Mouse (Mus musculus): ENCODE data around the gene Dram1. TPM values are rescaled to one million over a fixed set of nuclear protein-coding genes. Genes with fewer than 3 reads are reported as not detected.

Dram1 gene
- total RNA-seq, 2 experiments from 2014 or later = 1.0 to 1.7 TPM

DNA sequence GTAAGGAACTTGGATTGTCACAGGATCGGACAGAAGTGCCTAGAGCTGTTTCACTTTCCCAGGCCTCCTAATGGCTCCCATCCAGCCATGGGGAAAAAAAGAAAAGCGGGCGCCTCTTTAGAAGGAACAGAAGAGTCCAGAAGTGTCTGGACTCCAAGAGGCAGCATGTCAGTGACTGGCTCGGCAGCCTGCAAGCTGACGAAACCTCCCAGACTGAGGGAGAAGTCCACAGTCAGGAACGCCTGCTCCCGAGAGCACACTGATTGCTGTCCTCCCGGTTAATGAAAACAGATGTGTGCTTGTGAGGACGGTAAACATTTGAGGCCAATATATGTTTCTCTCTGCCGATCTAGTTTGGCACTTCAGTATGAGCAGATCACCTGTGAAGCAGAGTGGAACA, 81.9 kb downstream of the Dram1 start:
- TF ChIP-seq CTCF (IDR thresholded peaks at IDR 0.05) = no peak
- intact Hi-C loops (cut with DNase I) = no loop called here
- peak; percentile 67 for DNase-seq
- H3K27ac ChIP-seq = peak overlapping the region; percentile 67
- no peak overlapping the region for H3K4me3 ChIP-seq

DNA sequence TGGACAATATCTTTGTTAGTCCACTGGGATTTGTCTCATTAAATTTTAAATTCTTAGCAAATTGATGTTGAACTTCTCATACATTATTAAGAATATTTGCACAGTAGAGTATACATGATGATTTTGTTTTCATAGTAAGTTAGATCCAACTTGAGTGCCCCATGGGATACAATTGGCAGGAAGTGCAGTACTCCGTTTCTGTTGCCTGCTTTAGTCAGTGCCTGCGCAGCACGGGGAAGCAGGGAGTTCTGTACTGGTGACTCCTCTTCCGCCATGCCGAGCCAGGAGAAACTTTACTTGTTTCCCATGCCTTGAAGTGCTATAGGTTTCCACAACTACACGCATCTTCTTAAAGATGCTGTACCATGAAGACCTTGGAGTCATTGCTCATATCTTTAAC, 83.8 kb downstream of the Dram1 start:
- no peak for TF ChIP-seq CTCF (IDR thresholded peaks at IDR 0.05)
- intact Hi-C loops (cut with DNase I) = no loop called here

DNA sequence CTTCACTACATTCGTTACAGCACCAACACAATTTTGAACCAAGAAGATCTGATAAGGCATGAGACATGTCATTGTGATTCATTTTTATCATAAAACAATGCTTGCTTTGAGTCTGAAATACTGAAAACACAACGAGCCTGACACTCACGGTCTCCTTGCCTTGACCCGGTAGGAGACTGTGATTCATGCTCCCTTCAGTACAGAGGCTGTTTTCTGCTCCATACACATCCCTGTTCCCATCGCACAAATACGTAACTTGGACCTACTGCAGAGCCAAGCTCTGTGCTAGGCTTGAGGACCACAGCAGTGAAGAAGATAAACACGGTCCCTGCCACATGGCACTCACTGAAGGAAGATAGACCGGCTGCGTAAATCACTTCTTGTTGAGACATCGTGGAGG, 90.8 kb downstream of the Dram1 start:
- Histone ChIP-seq H3K27ac (no peak overlapping the region), H3K4me3 (no peak overlapping the region)
- no peak for TF ChIP-seq CTCF (IDR thresholded peaks at IDR 0.05)
- no peak for DNase-seq
- intact Hi-C loops (cut with DNase I) = no loop called here

More for the DNA sequence above, 83.8 kb downstream of the Dram1 start:
- Histone ChIP-seq H3K27ac (peak overlapping the region; percentile 16; the same call in 1 of the 2 replicates), H3K4me3 (no peak overlapping the region)
- DNase-seq = peak; percentile 69

DNA sequence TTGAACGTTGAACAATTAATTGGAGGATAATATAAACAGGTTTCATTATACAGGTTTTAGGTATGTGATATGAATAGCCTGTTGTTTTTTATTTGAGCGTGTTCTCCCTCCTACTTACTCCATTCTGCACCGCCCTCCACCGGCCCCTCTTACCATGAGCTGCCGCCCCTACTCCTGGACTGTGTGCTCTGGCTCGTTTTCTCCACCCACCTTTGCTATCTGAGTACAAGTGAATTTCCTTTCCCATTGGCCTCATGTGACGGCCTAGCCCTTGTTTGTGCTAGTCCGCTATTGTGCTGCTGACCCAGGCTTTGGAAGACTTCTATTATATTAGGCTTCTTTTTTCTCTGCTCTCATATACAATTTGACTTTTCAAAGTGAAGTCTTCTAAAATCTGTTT, 91.6 kb downstream of the Dram1 start:
- no peak for TF ChIP-seq CTCF (IDR thresholded peaks at IDR 0.05)
- no peak for DNase-seq
- intact Hi-C loops (cut with DNase I) = no loop called here

DNA sequence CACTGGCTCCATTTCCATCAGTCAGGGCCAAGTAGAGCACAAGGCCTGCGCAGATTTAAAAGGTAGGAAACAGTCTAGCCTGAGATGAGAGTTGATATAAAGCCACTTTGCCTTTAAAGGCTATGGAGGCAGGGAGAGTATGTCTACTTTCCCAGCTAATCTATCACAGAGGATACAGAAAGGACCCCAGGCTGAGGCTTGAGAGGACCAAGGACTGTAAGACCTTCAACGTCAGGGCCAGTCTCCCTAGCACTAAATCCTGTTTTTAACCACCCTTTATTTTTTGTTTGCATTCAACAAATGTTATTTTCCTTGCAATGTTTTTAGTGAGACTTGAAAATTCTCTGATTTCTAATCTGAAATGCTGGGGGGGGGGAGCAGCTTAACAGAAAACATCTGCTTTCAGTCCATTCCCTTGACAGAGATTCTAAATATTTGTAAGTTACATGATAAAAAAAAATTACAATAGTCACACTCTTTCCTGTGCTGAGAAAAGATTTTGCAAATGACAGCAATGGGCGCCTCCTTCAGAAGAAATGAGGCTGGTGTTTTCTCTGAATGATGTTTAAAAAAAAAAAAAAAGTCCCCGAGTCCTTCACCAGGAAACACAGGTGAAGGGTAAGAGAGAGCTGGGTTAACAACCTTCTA, 94.4 kb downstream of the Dram1 start:
- H3K4me3 ChIP-seq = no peak overlapping the region
- TF ChIP-seq CTCF (IDR thresholded peaks at IDR 0.05) = no peak

More for the DNA sequence above, 91.6 kb downstream of the Dram1 start:
- Histone ChIP-seq H3K27ac (no peak overlapping the region), H3K4me3 (no peak overlapping the region)

DNA sequence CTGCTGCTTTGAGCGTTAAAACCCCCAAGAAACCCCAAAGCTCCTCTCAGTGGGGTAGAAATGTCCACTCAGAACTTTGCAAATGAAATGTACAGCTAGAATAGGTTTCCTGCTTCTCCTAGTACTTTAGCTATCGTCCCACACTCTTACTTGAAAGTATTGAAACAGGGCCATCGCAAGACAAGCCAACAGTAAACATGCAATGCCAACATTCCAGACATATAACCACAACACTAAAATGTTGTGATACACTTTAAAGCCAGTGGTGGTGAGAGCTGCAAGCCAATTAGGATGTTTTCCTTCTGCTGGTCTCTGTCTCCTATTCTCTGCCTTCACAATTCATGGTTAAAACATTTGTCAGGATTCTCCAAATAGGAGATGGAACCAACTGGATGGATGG, 97.2 kb downstream of the Dram1 start:
- TF ChIP-seq CTCF (IDR thresholded peaks at IDR 0.05) = no peak
- DNase-seq = no peak
- Histone ChIP-seq H3K27ac (no peak overlapping the region), H3K4me3 (no peak overlapping the region)
- intact Hi-C loops (cut with DNase I) = no loop called here

More for the DNA sequence above, 94.4 kb downstream of the Dram1 start:
- no peak overlapping the region for H3K27ac ChIP-seq
- no peak for DNase-seq
- intact Hi-C loops (cut with DNase I) = no loop called here

DNA sequence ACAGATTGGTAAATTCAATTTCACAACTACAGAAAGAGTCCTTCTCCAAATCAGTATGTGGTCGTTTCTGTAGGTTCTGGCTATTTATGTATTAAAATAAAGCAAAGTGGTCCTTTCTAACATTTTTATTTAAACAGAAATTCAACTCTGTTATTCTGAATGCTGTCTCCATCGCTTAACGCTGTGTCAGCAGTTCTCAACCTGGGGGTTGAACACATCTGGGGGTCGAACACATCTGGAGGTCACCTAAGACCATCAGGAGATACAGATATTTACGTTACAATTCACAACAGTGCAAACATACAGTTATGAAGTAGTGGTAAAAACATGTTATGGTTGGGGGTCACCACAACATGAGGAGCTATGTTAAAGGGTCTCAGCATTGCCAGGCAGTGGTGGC, 104.8 kb downstream of the Dram1 start:
- H3K4me3 ChIP-seq = no peak overlapping the region
- intact Hi-C loops (cut with DNase I) = no loop called here
- DNase-seq = no peak
- no peak overlapping the region for H3K27ac ChIP-seq
- TF ChIP-seq CTCF (IDR thresholded peaks at IDR 0.05) = no peak

Other genes with a start within 250 kb of the Dram1 start
- not detected for gene Parpbp, start 232.1 kb downstream of the Dram1 start, total RNA-seq (2021)
- gene Nup37, start 232.1 kb downstream of the Dram1 start, total RNA-seq (2021) = 1 to 10 TPM; 5.3 to 6.9 TPM
- 10 to 100 TPM; 25.3 to 32.3 TPM for gene Washc3, start 178.0 kb downstream of the Dram1 start, total RNA-seq (2021)
- gene Gnptab, start 52 bp upstream of the Dram1 start, total RNA-seq (2021) = 10 to 100 TPM; 14.7 to 15.3 TPM
- gene Sycp3, start 80.5 kb upstream of the Dram1 start, total RNA-seq (2021) = not detected
- gene Chpt1, start 125.0 kb upstream of the Dram1 start, total RNA-seq (2021) = 100 to 1,000 TPM in 1 of 2 experiments, 10 to 100 TPM in 1; 85.2 to 129 TPM
- 1,000 to 10,000 TPM in 1 of 2 experiments, 100 to 1,000 TPM in 1; 749 to 2,272 TPM for gene Mybpc1, start 226.1 kb upstream of the Dram1 start, total RNA-seq (2021)

Measured in gastrocnemius, adult 2 months (tissue).